ENCODE assay signal across 19 mouse cellular contexts in the genomic region with DNA sequence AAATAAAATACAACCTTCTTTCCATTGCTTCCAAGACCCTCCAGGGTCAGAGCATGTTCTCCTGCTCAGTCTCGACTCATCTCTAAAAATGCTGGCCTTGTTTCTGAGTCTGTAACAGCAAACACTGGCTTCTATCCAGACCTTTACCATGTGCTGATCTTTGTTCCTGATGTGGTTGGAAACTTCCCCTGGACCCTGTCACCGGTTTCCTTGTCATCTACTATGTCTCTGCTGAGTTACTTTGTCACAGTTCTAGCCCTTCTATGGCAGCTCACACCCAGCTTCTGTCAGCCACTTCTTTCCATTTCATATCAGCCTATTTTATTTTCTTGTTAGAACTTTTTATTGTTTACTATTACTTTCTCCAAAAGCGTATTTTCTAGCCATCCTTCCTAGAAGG.
"Had no signal": no experiment of that assay in that cellular context is flagged by ENCODE, and none has a peak within 500 bp of the region (broad histone marks: within the 10 kb centered on the region; RNA-seq: fewer than 3 reads in every experiment).

No protein-coding gene starts in this region.

- H3K9me3 ChIP-seq: megakaryocyte, embryonic 14.5 days; midbrain, embryonic 10.5 days; midbrain, embryonic 12.5 days; neural tube, embryonic 13.5 days; neural tube, embryonic 15.5 days had no signal

- H3K9ac ChIP-seq: liver, embryonic 14.5 days; lung, embryonic 14.5 days; midbrain, embryonic 12.5 days; neural tube, embryonic 13.5 days; neural tube, embryonic 15.5 days had no signal

- H3K27ac ChIP-seq: liver, embryonic 14.5 days; midbrain, embryonic 10.5 days; midbrain, embryonic 12.5 days; neural tube, embryonic 13.5 days; neural tube, embryonic 15.5 days had no signal

- H3K4me3 ChIP-seq: megakaryocyte, embryonic 14.5 days; midbrain, embryonic 10.5 days; midbrain, embryonic 12.5 days; neural tube, embryonic 13.5 days; neural tube, embryonic 15.5 days had no signal

- H3K36me3 ChIP-seq: midbrain, embryonic 10.5 days; midbrain, embryonic 12.5 days; neural tube, embryonic 13.5 days; neural tube, embryonic 15.5 days had no signal

- H3K4me2 ChIP-seq: lung, embryonic 14.5 days; midbrain, embryonic 12.5 days; neural tube, embryonic 13.5 days; neural tube, embryonic 15.5 days had no signal

- DNase-seq: lung, adult 18-20 months; lung, embryonic 14.5 days; lung, postnatal 10 days; lung, postnatal 4 days; midbrain, embryonic 14.5 days; retina, postnatal 1 day; right cerebral cortex, adult 18-20 months; right cerebral cortex, postnatal 25 days; right cerebral cortex, postnatal 4 days; spleen, adult 18-20 months; thymus, adult 18-20 months; thymus, postnatal 14 days; thymus, postnatal 36 days had no signal

- H3K4me1 ChIP-seq: midbrain, embryonic 10.5 days; midbrain, embryonic 12.5 days; neural tube, embryonic 13.5 days; neural tube, embryonic 15.5 days had no signal

- H3K27me3 ChIP-seq: megakaryocyte, embryonic 14.5 days; midbrain, embryonic 12.5 days; neural tube, embryonic 13.5 days; neural tube, embryonic 15.5 days had no signal
